Mouse (Mus musculus) lung, embryonic 16.5 days (tissue): ENCODE results near the gene Antxr1. TPM values are rescaled to one million over a fixed set of nuclear protein-coding genes. Genes with fewer than 3 reads are reported as not detected.

Experiments
- ATAC-seq: fragments of 200-750 bp; cut with Nextera tagmentation; 2 replicates; pipeline ENCODE4 v1.8.0; 2017; ENCODE audit warnings: low read depth, mild to moderate bottlenecking, moderate library complexity
- H3K27ac ChIP-seq: fragments of 300-500 bp; sonication (generic); 2 replicates; pipeline ENCODE4 v1.5.1; 2014; ENCODE audit warnings: mild to moderate bottlenecking, control low read depth, low read length
- H3K27me3 ChIP-seq: fragments of 300-500 bp; sonication (generic); 2 replicates; pipeline ENCODE4 v1.6.1; 2014; ENCODE audit warnings: low read depth, low read length, mixed read lengths; ENCODE audit not compliant: control insufficient read depth, insufficient read depth
- H3K36me3 ChIP-seq: fragments of 300-500 bp; sonication (generic); 2 replicates; pipeline ENCODE4 v1.6.1; 2014; ENCODE audit warnings: low read length; ENCODE audit not compliant: control insufficient read depth, insufficient read depth
- H3K4me1 ChIP-seq: fragments of 300-500 bp; sonication (generic); replicated peaks from 2 replicates; pipeline ENCODE4 v1.6.1; 2014; ENCODE audit warnings: low read length, mixed read lengths; ENCODE audit not compliant: control insufficient read depth, insufficient read depth
- H3K4me2 ChIP-seq: fragments of 300-500 bp; sonication (generic); 2 replicates; pipeline ENCODE4 v1.6.1; 2014; ENCODE audit warnings: low read depth, low read length, control low read depth
- H3K4me3 ChIP-seq: fragments of 300-500 bp; sonication (generic); 2 replicates; pipeline ENCODE4 v1.5.1; 2014; ENCODE audit warnings: mild to moderate bottlenecking, low read length, control low read depth
- H3K9ac ChIP-seq: fragments of 300-500 bp; sonication (generic); 2 replicates; pipeline ENCODE4 v1.6.1; 2014; ENCODE audit warnings: low read length, control low read depth
- H3K9me3 ChIP-seq: fragments of 300-500 bp; sonication (generic); 2 replicates; pipeline ENCODE4 v1.6.1; 2016; ENCODE audit warnings: low read length; ENCODE audit not compliant: control insufficient read depth
- WGBS: fragments of 180-500 bp; shearing (Covaris S2); extraction: QIAGEN DNeasy Blood & Tissue Kit; methylation state at CpG from one replicate; pipeline ENCODE4 v1.1.7; 2014; 5-methylcytosine and 5-hydroxymethylcytosine counted together
- polyA plus RNA-seq: library from polyadenylated mRNA; unstranded; fragments of >200 nt; fragmentation: Nextera tagmentation; extraction: Ambion mirVana; gene quantifications from 2 replicates; pipeline ENCODE4 v1.2.1, GENCODE M21; 2015

Antxr1 gene
- polyA plus RNA-seq, 1 experiment from 2014 or later, result 11.4 TPM

- H3K9me3 ChIP-seq, result no peaks in the 10 kb centered on the region
- no peak overlapping the region for H3K4me3 ChIP-seq
- no peak overlapping the region for H3K4me2 ChIP-seq
- 85% methylated on average over 13 of the region's 13 CpGs for WGBS
- peaks cover 2% of the 10 kb centered on the region; the same call in 1 of the 2 replicates for H3K4me1 ChIP-seq
- no peak for ATAC-seq
- H3K36me3 ChIP-seq, result peaks cover 3% of the 10 kb centered on the region; the same call in 1 of the 2 replicates
- H3K9ac ChIP-seq, result no peak overlapping the region
- H3K27ac ChIP-seq, result no peak overlapping the region
- no peaks in the 10 kb centered on the region for H3K27me3 ChIP-seq
Measured at GRCm38 (mm10) chr6:87202048-87202605, 133.5 kb downstream of the Antxr1 start.

- Histone ChIP-seq H3K4me3 (no peak overlapping the region), H3K36me3 (peaks cover 12% of the 10 kb centered on the region), H3K27ac (peak overlapping the region; percentile 50), H3K4me2 (no peak overlapping the region), H3K27me3 (no peaks in the 10 kb centered on the region), H3K4me1 (peaks cover 21% of the 10 kb centered on the region), H3K9ac (no peak overlapping the region), H3K9me3 (no peaks in the 10 kb centered on the region)
- peak; percentile 90 for ATAC-seq
- 11% methylated on average over 3 of the region's 3 CpGs for WGBS
Measured at GRCm38 (mm10) chr6:87189755-87190154, 145.9 kb downstream of the Antxr1 start.

- peak; percentile 69 for ATAC-seq
- H3K9me3 ChIP-seq, result no peaks in the 10 kb centered on the region
- H3K4me2 ChIP-seq, result no peak overlapping the region
- H3K36me3 ChIP-seq, result peaks cover 7% of the 10 kb centered on the region; the same call in 1 of the 2 replicates
- peak overlapping the region; percentile 73 for H3K27ac ChIP-seq
- no peaks in the 10 kb centered on the region for H3K27me3 ChIP-seq
- no peak overlapping the region for H3K9ac ChIP-seq
- no peak overlapping the region for H3K4me3 ChIP-seq
- H3K4me1 ChIP-seq, result peaks cover 21% of the 10 kb centered on the region
- WGBS, result 46% methylated on average over 12 of the region's 12 CpGs
Measured at GRCm38 (mm10) chr6:87186988-87187387, 148.6 kb downstream of the Antxr1 start.

GRCm38 (mm10) chr6:87184418-87184817 lies 151.2 kb downstream of the Antxr1 start:
- H3K4me3 ChIP-seq, result no peak overlapping the region
- no peak overlapping the region for H3K9ac ChIP-seq
- peaks cover 9% of the 10 kb centered on the region; the same call in 1 of the 2 replicates for H3K36me3 ChIP-seq
- 80% methylated on average over 3 of the region's 3 CpGs for WGBS
- no peak for ATAC-seq
- H3K27me3 ChIP-seq, result no peaks in the 10 kb centered on the region
- H3K27ac ChIP-seq, result no peak overlapping the region
- no peak overlapping the region for H3K4me2 ChIP-seq
- H3K4me1 ChIP-seq, result peaks cover 6% of the 10 kb centered on the region
- H3K9me3 ChIP-seq, result no peaks in the 10 kb centered on the region

- Histone ChIP-seq H3K4me1 (peaks cover 6% of the 10 kb centered on the region), H3K4me2 (no peak overlapping the region), H3K4me3 (no peak overlapping the region), H3K27me3 (no peaks in the 10 kb centered on the region), H3K9ac (no peak overlapping the region), H3K27ac (no peak overlapping the region), H3K9me3 (no peaks in the 10 kb centered on the region), H3K36me3 (peaks cover 10% of the 10 kb centered on the region; the same call in 1 of the 2 replicates)
- WGBS, result 82% methylated on average over 11 of the region's 11 CpGs
- no peak for ATAC-seq
Measured at GRCm38 (mm10) chr6:87183981-87184380, 151.6 kb downstream of the Antxr1 start.

GRCm38 (mm10) chr6:87183159-87183558 lies 152.5 kb downstream of the Antxr1 start:
- Histone ChIP-seq H3K9me3 (no peaks in the 10 kb centered on the region), H3K4me3 (no peak overlapping the region), H3K27ac (peak overlapping the region; percentile 44; the same call in 1 of the 2 replicates), H3K9ac (no peak overlapping the region), H3K36me3 (0 out of 2 replicates have a peak, but pooled peaks cover 10% of the 10 kb centered on the region), H3K4me2 (no peak overlapping the region), H3K27me3 (no peaks in the 10 kb centered on the region), H3K4me1 (peaks cover 6% of the 10 kb centered on the region)
- ATAC-seq, result peak; percentile 66; the same call in 1 of the 2 replicates
- 63% methylated on average over 8 of the region's 8 CpGs for WGBS

GRCm38 (mm10) chr6:87182736-87183135 lies 152.9 kb downstream of the Antxr1 start:
- 0 out of 2 replicates have a peak, but pooled peaks cover 10% of the 10 kb centered on the region for H3K36me3 ChIP-seq
- H3K9ac ChIP-seq, result no peak overlapping the region
- peaks cover 6% of the 10 kb centered on the region for H3K4me1 ChIP-seq
- H3K4me3 ChIP-seq, result no peak overlapping the region
- no peak for ATAC-seq
- 0 out of 2 replicates have a peak overlapping the region, but pooled peaks have one; percentile 13 for H3K27ac ChIP-seq
- H3K4me2 ChIP-seq, result no peak overlapping the region
- WGBS, result 67% methylated on average over 6 of the region's 6 CpGs
- no peaks in the 10 kb centered on the region for H3K9me3 ChIP-seq
- no peaks in the 10 kb centered on the region for H3K27me3 ChIP-seq

- H3K4me3 ChIP-seq, result no peak overlapping the region
- 71% methylated on average over 3 of the region's 3 CpGs for WGBS
- no peaks in the 10 kb centered on the region for H3K9me3 ChIP-seq
- peaks cover 3% of the 10 kb centered on the region; the same call in 1 of the 2 replicates for H3K36me3 ChIP-seq
- no peaks in the 10 kb centered on the region for H3K27me3 ChIP-seq
- no peak overlapping the region for H3K9ac ChIP-seq
- no peak overlapping the region for H3K4me2 ChIP-seq
- no peak overlapping the region for H3K27ac ChIP-seq
- H3K4me1 ChIP-seq, result no peaks in the 10 kb centered on the region
- no peak for ATAC-seq
Measured at GRCm38 (mm10) chr6:87171461-87171860, 164.2 kb downstream of the Antxr1 start.

- Histone ChIP-seq H3K36me3 (peaks cover 3% of the 10 kb centered on the region; the same call in 1 of the 2 replicates), H3K9me3 (no peaks in the 10 kb centered on the region)
- 86% methylated on average over 6 of the region's 6 CpGs for WGBS
Measured at GRCm38 (mm10) chr6:87170875-87171274, 164.7 kb downstream of the Antxr1 start.

More at GRCm38 (mm10) chr6:87170875-87171274, 164.7 kb downstream of the Antxr1 start:
- H3K9ac ChIP-seq, result no peak overlapping the region
- no peak overlapping the region for H3K27ac ChIP-seq
- no peaks in the 10 kb centered on the region for H3K27me3 ChIP-seq
- H3K4me2 ChIP-seq, result no peak overlapping the region
- no peak overlapping the region for H3K4me3 ChIP-seq
- H3K4me1 ChIP-seq, result no peaks in the 10 kb centered on the region
- ATAC-seq, result no peak
